Mouse (Mus musculus): ENCODE results near the gene Sbp. TPM values are rescaled to one million over a fixed set of nuclear protein-coding genes. Genes with fewer than 3 reads are reported as not detected.

Sbp gene
- polyA plus RNA-seq, 1 experiment from 2014 or later: not detected

Other genes with a start within 250 kb of the Sbp start
- gene 1520401A03Rik, start 218.9 kb upstream of the Sbp start, polyA plus RNA-seq (2014; fragmentation: Nextera tagmentation; extraction: Ambion mirVana): 0.08 TPM in 1 of 2 replicates, not detected in the other
- 30.2 and 31.3 TPM in 2 replicates for gene Pkmyt1, start 215.3 kb upstream of the Sbp start, polyA plus RNA-seq (2014; fragmentation: Nextera tagmentation; extraction: Ambion mirVana)
- 28.0 and 28.9 TPM in 2 replicates for gene Paqr4, start 200.8 kb upstream of the Sbp start, polyA plus RNA-seq (2014; fragmentation: Nextera tagmentation; extraction: Ambion mirVana)
- 2.0 and 2.6 TPM in 2 replicates for gene Kremen2, start 195.8 kb upstream of the Sbp start, polyA plus RNA-seq (2014; fragmentation: Nextera tagmentation; extraction: Ambion mirVana)
- gene Flywch1, start 170.1 kb upstream of the Sbp start, polyA plus RNA-seq (2014; fragmentation: Nextera tagmentation; extraction: Ambion mirVana): 127 and 135 TPM in 2 replicates
- 27.7 and 30.5 TPM in 2 replicates for gene Flywch2, start 155.6 kb upstream of the Sbp start, polyA plus RNA-seq (2014; fragmentation: Nextera tagmentation; extraction: Ambion mirVana)
- 427 and 573 TPM in 2 replicates for gene Srrm2, start 151.1 kb upstream of the Sbp start, polyA plus RNA-seq (2014; fragmentation: Nextera tagmentation; extraction: Ambion mirVana)
- gene Elob, start 112.5 kb upstream of the Sbp start, polyA plus RNA-seq (2014; fragmentation: Nextera tagmentation; extraction: Ambion mirVana): 1,090 and 1,145 TPM in 2 replicates
- 0.14 TPM in 1 of 2 replicates, not detected in the other for gene Prss33, start 105.6 kb upstream of the Sbp start, polyA plus RNA-seq (2014; fragmentation: Nextera tagmentation; extraction: Ambion mirVana)
- not detected in 2 replicates for gene Prss32, start 97.8 kb upstream of the Sbp start, polyA plus RNA-seq (2014; fragmentation: Nextera tagmentation; extraction: Ambion mirVana)
- gene Prss41, start 97.5 kb upstream of the Sbp start, polyA plus RNA-seq (2014; fragmentation: Nextera tagmentation; extraction: Ambion mirVana): 0.92 and 1.6 TPM in 2 replicates
- not detected in 2 replicates for gene Prss21, start 73.6 kb upstream of the Sbp start, polyA plus RNA-seq (2014; fragmentation: Nextera tagmentation; extraction: Ambion mirVana)
- gene Dcpp1, start 60.8 kb upstream of the Sbp start, polyA plus RNA-seq (2014; fragmentation: Nextera tagmentation; extraction: Ambion mirVana): not detected in 2 replicates
- gene Dcpp2, start 60.8 kb upstream of the Sbp start, polyA plus RNA-seq (2014; fragmentation: Nextera tagmentation; extraction: Ambion mirVana): not detected in 2 replicates
- gene Dcpp3, start 24.2 kb upstream of the Sbp start, polyA plus RNA-seq (2014; fragmentation: Nextera tagmentation; extraction: Ambion mirVana): not detected in 2 replicates
- not detected in 2 replicates for gene Sbpl, start 13.6 kb downstream of the Sbp start, polyA plus RNA-seq (2014; fragmentation: Nextera tagmentation; extraction: Ambion mirVana)
- gene Prss30, start 38.9 kb downstream of the Sbp start, polyA plus RNA-seq (2014; fragmentation: Nextera tagmentation; extraction: Ambion mirVana): not detected in 2 replicates
- gene Prss22, start 56.4 kb downstream of the Sbp start, polyA plus RNA-seq (2014; fragmentation: Nextera tagmentation; extraction: Ambion mirVana): 0.25 and 0.51 TPM in 2 replicates
- gene Prss27, start 96.5 kb downstream of the Sbp start, polyA plus RNA-seq (2014; fragmentation: Nextera tagmentation; extraction: Ambion mirVana): 0.19 TPM in 1 of 2 replicates, not detected in the other
- 79.8 and 87.2 TPM in 2 replicates for gene Kctd5, start 131.8 kb downstream of the Sbp start, polyA plus RNA-seq (2014; fragmentation: Nextera tagmentation; extraction: Ambion mirVana)
- 46.5 and 61.7 TPM in 2 replicates for gene Pdpk1, start 209.3 kb downstream of the Sbp start, polyA plus RNA-seq (2014; fragmentation: Nextera tagmentation; extraction: Ambion mirVana)
- 31.1 and 33.1 TPM in 2 replicates for gene Amdhd2, start 222.1 kb downstream of the Sbp start, polyA plus RNA-seq (2014; fragmentation: Nextera tagmentation; extraction: Ambion mirVana)
- 499 and 514 TPM in 2 replicates for gene Atp6v0c, start 228.0 kb downstream of the Sbp start, polyA plus RNA-seq (2014; fragmentation: Nextera tagmentation; extraction: Ambion mirVana)

All from hindbrain, embryonic 11.5 days (tissue).